Mouse (Mus musculus) midbrain, embryonic 14.5 days (tissue): ENCODE data around the gene Wdr46. TPM values are rescaled to one million over a fixed set of nuclear protein-coding genes. Genes with fewer than 3 reads are reported as not detected.
"Not testable (repeated sequence)": the region's sequence is repeated elsewhere in the genome, so short reads cannot be mapped to it uniquely, and the experiment has no call there.

Source experiments
- ATAC-seq: fragments of 200-750 bp; cut with Nextera tagmentation; 2 replicates; pipeline ENCODE4 v1.8.0; 2017; ENCODE audit warnings: moderate number of reproducible peaks, moderate library complexity; ENCODE audit not compliant: low FRiP score, low TSS enrichment
- DNase-seq: peaks from one replicate; pipeline ENCODE4 v3.0.0-alpha.2; 2015
- H3K27ac ChIP-seq: fragments of 300-500 bp; sonication (generic); replicated peaks from 2 replicates; pipeline ENCODE4 v1.5.1; 2014; ENCODE audit warnings: mild to moderate bottlenecking, low read depth, low read length, moderate library complexity
- H3K27me3 ChIP-seq: fragments of 300-500 bp; sonication (generic); 2 replicates; pipeline ENCODE4 v1.6.1; 2014; ENCODE audit warnings: low read length, control low read depth, mixed read lengths; ENCODE audit not compliant: control insufficient read depth, insufficient read depth
- H3K36me3 ChIP-seq: fragments of 300-500 bp; sonication (generic); 2 replicates; pipeline ENCODE4 v1.6.1; 2014; ENCODE audit warnings: low read length, control low read depth; ENCODE audit not compliant: control insufficient read depth, insufficient read depth
- H3K4me1 ChIP-seq: fragments of 300-500 bp; sonication (generic); 2 replicates; pipeline ENCODE4 v1.6.1; 2014; ENCODE audit warnings: mild to moderate bottlenecking, antibody characterized with exemption, low read length, control low read depth; ENCODE audit not compliant: control insufficient read depth, insufficient read depth
- H3K4me2 ChIP-seq: fragments of 300-500 bp; sonication (generic); 2 replicates; pipeline ENCODE4 v1.6.1; 2014; ENCODE audit warnings: mild to moderate bottlenecking, low read length, moderate library complexity
- H3K4me3 ChIP-seq: fragments of 300-500 bp; sonication (generic); replicated peaks from 2 replicates; pipeline ENCODE4 v1.5.1; 2014; ENCODE audit warnings: low read depth, low read length
- H3K9ac ChIP-seq: fragments of 300-500 bp; sonication (generic); replicated peaks from 2 replicates; pipeline ENCODE4 v1.6.1; 2014; ENCODE audit warnings: mild to moderate bottlenecking, low read length, moderate library complexity
- H3K9me3 ChIP-seq: fragments of 300-500 bp; sonication (generic); 2 replicates; pipeline ENCODE4 v1.6.1; 2016; ENCODE audit warnings: low read length, control low read depth, mixed read lengths; ENCODE audit not compliant: control insufficient read depth
- WGBS: fragments of 180-500 bp; shearing (Covaris S2); extraction: QIAGEN DNeasy Blood & Tissue Kit; methylation state at CpG from one replicate; pipeline ENCODE4 v1.1.7; 2014; 5-methylcytosine and 5-hydroxymethylcytosine counted together
- polyA plus RNA-seq: library from polyadenylated mRNA; unstranded; fragments of >200 nt; fragmentation: Nextera tagmentation; extraction: Ambion mirVana; gene quantifications from 2 replicates; pipeline ENCODE4 v1.2.1, GENCODE M21; 2014

Gene Wdr46
- polyA plus RNA-seq, 1 experiment from 2014 or later: 15.5 TPM

DNA sequence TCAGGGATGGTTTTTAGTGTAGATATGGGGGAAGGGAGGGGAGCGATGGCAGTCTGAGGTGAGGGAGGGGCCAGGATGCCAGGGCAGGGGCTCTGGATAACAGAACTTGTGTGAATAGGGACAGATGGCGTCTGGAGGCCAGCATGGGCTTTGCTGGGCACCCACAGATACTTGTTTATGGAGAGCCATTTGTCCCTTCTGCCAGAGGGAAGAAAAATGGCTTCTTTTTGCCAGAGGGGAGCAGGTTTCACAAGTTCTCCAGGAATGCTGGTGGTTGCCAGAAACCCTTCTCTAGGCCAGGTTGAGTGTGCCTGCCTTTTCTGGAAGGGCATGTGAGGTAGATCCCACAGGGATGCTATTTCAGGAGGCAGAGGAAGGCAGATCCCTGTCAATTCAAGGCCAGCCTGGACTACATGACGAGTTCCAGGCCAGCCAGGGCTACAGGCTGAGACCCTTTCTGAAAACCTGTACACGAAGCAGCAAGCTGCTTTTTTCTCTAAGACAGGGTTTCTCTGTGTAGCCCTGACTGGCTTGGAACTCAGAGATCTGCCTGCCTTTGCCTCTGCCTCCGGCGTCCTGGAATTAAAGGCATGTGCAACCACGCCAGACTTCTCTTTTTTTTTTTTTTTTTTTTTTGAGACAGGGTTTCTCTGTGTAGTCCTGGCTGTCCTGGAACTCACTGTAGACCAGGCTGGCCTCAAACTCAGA lies 40.0 kb upstream of the Wdr46 start:
- Histone ChIP-seq H3K36me3 (no peaks in the 10 kb centered on the region), H3K9me3 (no peaks in the 10 kb centered on the region), H3K27ac (no peak overlapping the region), H3K4me2 (no peak overlapping the region), H3K27me3 (no peaks in the 10 kb centered on the region), H3K4me3 (no peak overlapping the region), H3K4me1 (no peaks in the 10 kb centered on the region), H3K9ac (no peak overlapping the region)
- DNase-seq (no peak), ATAC-seq (no peak)
- 74% methylated on average over 7 of the region's 7 CpGs for WGBS

DNA sequence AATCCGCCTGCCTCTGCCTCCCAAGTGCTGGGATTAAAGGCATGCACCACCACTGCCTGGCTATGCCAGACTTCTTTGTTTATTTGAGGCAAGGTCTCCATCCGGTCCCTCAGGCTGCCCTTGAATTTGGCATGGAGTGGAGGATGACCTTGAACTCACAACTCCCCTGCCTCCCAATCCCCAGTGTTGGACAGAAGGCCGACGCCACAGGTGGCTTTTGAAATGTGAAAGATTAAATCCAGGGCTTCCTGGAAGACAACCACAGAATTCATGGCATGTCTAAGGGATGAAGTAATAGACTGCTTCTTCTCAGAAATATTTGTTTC lies 39.5 kb upstream of the Wdr46 start:
- H3K4me1 ChIP-seq: no peaks in the 10 kb centered on the region
- H3K9me3 ChIP-seq: no peaks in the 10 kb centered on the region
- H3K27me3 ChIP-seq: no peaks in the 10 kb centered on the region
- H3K27ac ChIP-seq: no peak overlapping the region
- no peak overlapping the region for H3K4me2 ChIP-seq
- WGBS: 86% methylated on average over 4 of the region's 4 CpGs
- no peak overlapping the region for H3K4me3 ChIP-seq
- H3K36me3 ChIP-seq: no peaks in the 10 kb centered on the region
- ATAC-seq (no peak), DNase-seq (no peak)
- no peak overlapping the region for H3K9ac ChIP-seq

DNA sequence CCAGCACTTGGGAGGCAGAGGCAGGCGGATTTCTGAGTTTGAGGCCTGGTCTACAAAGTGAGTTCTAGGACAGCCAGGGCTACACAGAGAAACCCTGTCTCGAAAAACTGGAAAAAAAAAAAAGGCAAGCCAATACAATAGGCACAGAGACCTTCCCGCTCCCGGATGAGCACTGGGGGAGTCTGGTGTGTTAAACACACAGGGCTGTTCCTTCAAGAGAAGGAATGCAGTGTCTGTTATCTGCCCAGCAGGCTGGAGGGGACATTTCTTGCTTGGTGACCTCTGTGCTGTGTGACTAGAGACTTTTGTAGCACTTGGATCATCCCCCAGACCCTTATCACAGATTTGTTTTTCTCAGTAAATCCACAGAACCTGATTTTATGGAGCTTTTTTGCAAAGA lies 38.8 kb upstream of the Wdr46 start:
- H3K27ac ChIP-seq: no peak overlapping the region
- no peak overlapping the region for H3K4me3 ChIP-seq
- H3K9me3 ChIP-seq: no peaks in the 10 kb centered on the region
- H3K27me3 ChIP-seq: no peaks in the 10 kb centered on the region
- no peaks in the 10 kb centered on the region for H3K36me3 ChIP-seq
- H3K4me2 ChIP-seq: no peak overlapping the region
- H3K4me1 ChIP-seq: no peaks in the 10 kb centered on the region
- no peak for DNase-seq
- no peak overlapping the region for H3K9ac ChIP-seq
- ATAC-seq: no peak
- WGBS: 84% methylated on average over 4 of the region's 4 CpGs

DNA sequence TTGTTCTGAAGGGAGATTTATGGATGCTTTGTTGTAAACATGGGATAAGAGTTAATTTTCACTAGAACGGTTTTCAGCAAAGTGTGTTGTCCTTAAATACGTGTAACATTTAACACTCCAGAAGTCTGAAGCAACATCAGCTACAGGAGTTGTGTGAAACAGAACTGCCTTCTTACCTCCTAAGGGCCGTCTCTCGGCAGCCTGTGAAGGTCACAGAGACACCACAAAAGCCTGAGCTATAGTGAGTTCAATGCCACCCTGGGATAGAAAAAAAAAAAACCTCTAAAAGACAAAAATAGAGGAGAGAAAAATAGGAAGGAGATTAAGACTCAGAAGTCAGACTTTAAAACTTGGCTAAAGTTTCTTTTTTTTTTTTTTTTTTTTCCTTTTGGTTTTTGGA lies 38.4 kb upstream of the Wdr46 start:
- Histone ChIP-seq H3K9ac (no peak overlapping the region), H3K27ac (no peak overlapping the region), H3K4me3 (no peak overlapping the region), H3K27me3 (no peaks in the 10 kb centered on the region), H3K9me3 (no peaks in the 10 kb centered on the region), H3K4me1 (no peaks in the 10 kb centered on the region), H3K4me2 (no peak overlapping the region), H3K36me3 (no peaks in the 10 kb centered on the region)
- WGBS: 84% methylated on average over 4 of the region's 4 CpGs
- ATAC-seq (no peak), DNase-seq (no peak)

DNA sequence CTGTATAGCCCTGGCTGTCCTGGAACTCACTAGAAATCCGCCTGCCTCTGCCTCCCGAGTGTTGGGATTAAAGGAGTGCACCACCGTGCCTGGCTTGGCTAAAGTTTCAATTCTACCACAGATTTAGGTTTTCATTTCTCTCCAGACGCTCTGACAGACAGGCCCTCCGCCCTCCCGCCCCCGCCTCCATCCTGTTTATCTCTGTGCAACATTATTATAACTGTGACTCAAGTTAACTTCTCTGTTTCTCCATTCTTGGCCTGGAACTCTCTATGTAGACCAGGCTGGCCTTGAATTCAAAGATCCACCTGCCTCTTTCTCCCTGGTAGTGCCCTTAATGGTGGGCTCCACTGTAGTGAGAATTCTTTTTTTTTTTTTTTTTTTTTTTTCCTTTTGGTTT lies 38.0 kb upstream of the Wdr46 start:
- no peak for ATAC-seq
- no peaks in the 10 kb centered on the region for H3K9me3 ChIP-seq
- H3K27ac ChIP-seq: no peak overlapping the region
- no peak overlapping the region for H3K4me3 ChIP-seq
- H3K27me3 ChIP-seq: no peaks in the 10 kb centered on the region
- no peaks in the 10 kb centered on the region for H3K36me3 ChIP-seq
- no peaks in the 10 kb centered on the region for H3K4me1 ChIP-seq
- H3K4me2 ChIP-seq: no peak overlapping the region
- no peak overlapping the region for H3K9ac ChIP-seq
- WGBS: 89% methylated on average over 7 of the region's 7 CpGs
- no peak for DNase-seq

DNA sequence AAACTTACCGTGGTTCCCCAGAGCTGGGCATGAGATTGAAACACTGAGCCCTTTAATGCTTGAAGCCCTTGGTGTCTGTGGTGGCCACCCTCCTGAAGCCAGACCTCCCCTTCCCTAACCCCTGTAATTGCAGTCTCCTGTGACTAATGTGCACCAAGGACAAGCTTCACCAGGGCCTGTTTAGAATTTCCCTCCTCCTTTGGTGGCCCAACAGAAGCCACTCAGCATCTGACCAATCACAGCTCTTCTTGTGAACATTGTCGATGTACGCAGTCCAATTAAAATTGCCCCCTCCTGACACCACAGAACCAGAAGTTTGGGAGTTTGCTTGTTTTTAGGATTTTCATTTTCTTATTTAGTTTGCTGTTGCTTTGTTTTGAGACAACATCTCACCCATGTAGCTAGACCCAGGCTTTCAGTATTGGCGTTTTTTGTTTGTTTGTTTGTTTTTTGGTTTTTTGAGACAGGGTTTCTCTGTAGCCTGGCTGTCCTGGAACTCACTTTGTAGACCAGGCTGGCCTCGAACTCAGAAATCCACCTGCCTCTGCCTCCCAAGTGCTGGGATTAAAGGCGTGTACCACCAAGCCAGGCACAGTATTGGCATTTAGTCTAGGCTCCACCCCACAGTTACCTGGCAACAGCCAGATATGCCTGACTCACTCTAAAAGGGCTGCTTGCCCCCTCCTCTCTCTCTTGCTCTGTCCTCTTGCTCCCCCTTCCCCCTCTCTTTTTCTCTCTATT lies 36.4 kb upstream of the Wdr46 start:
- not testable (repeated sequence) for H3K9ac ChIP-seq, ATAC-seq, H3K9me3 ChIP-seq, H3K4me2 ChIP-seq, H3K27ac ChIP-seq, H3K4me1 ChIP-seq, H3K27me3 ChIP-seq, H3K4me3 ChIP-seq, DNase-seq, H3K36me3 ChIP-seq
- WGBS: 76% methylated on average over 6 of the region's 6 CpGs

DNA sequence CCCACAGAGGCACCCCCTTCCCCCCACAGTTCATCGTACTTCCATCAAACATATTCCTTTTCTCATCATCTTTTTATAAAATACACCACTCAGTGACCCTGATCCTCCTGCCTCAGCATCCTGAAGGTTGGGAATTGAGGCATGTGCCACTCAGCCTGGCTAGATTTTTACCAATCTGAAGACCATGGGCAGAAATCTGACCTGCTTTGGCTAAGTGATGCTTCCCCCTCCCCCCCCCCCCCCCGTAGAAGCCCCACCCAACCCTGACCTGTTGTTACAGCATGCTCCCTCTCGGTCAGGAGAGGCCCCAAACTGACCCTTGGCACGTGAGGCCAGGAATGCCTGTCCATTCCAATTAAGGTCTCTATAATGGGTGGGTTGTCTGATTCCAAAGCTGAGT lies 35.6 kb upstream of the Wdr46 start, which contains the start of gene Platr17:
TSS of gene Platr17 (plus strand) at position 301 of the 400 bp plus-strand sequence.
- not testable (repeated sequence) for H3K4me1 ChIP-seq, H3K27me3 ChIP-seq, DNase-seq, H3K9me3 ChIP-seq, H3K4me3 ChIP-seq, H3K27ac ChIP-seq, H3K4me2 ChIP-seq, ATAC-seq, H3K36me3 ChIP-seq, H3K9ac ChIP-seq
- 13% methylated on average over 4 of the region's 4 CpGs for WGBS

DNA sequence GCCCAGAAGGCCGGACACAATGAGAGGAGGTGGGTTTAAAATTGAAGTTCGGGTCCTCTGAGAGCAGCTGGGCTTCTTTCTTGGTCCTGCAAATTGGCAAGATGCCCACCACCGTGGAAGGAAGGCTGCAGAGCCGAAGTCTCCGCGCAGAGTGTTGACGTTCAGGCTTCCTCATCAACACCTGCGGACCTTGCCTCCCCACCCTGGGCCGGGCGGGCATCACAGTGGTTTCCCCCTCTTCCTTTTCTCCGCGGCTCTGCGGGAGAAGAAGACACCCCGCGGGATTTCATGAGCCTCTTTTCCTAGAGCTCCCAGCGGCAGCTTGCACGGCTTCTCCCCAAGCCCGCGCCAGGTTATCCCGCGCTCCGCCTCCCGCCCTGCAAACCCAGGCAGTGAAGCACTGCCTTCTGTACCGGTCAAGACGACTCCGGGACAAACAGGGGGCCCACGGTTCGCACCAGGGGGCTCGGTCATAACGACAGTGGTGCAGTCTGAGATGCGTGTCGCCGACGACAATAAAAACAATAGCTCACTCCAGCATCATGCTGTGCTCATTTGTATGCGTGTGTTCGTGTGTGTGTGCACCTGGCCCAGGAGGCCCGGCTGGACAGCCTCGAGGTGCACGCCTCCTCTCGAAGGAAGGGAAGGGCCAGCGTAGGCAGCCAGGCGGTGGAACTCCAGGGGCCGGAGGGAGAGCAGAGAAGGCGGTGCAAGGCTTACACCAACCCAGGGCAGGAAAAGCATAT lies 32.0 kb upstream of the Wdr46 start:
- Histone ChIP-seq H3K9me3 (no peaks in the 10 kb centered on the region), H3K9ac (peak overlapping the region; percentile 81), H3K4me3 (peak overlapping the region; percentile 76), H3K27me3 (no peaks in the 10 kb centered on the region), H3K27ac (peak overlapping the region; percentile 93), H3K4me2 (peak overlapping the region; percentile 93), H3K36me3 (peaks cover 24% of the 10 kb centered on the region), H3K4me1 (peaks cover 14% of the 10 kb centered on the region)
- under 1% methylated on average over 44 of the region's 44 CpGs for WGBS
- peak; percentile 66 for DNase-seq
- ATAC-seq: peak; percentile 14
